Mouse (Mus musculus): ENCODE measurements around the gene Zfp322a. TPM values are rescaled to one million over a fixed set of nuclear protein-coding genes. Genes with fewer than 3 reads are reported as not detected.
A peak's percentile ranks its signal among the peaks of the same experiment; 100 is the strongest.
"Not testable (repeated sequence)": the region's sequence is repeated elsewhere in the genome, so short reads cannot be mapped to it uniquely, and the experiment has no call there.

The Zfp322a gene
- total RNA-seq, 2 experiments from 2014 or later, result 21.9 to 39.4 TPM

GRCm38 (mm10) chr13:23354541-23354940 is 14.5 kb downstream of the Zfp322a start:
- ATAC-seq (replicated peaks; ENCODE audit: poor library complexity), result not testable (repeated sequence)

- no peak for ATAC-seq (replicated peaks; ENCODE audit: poor library complexity)
Observed at GRCm38 (mm10) chr13:23317305-23317889, 51.6 kb downstream of the Zfp322a start.

- no peak for ATAC-seq (replicated peaks; ENCODE audit: poor library complexity)
Observed at GRCm38 (mm10) chr13:23312909-23313669, 55.9 kb downstream of the Zfp322a start.

GRCm38 (mm10) chr13:23310036-23310435 is 59.0 kb downstream of the Zfp322a start:
- ATAC-seq (replicated peaks; ENCODE audit: poor library complexity), result no peak

GRCm38 (mm10) chr13:23309495-23310011 is 59.5 kb downstream of the Zfp322a start:
- ATAC-seq (replicated peaks; ENCODE audit: poor library complexity), result 0 out of 2 replicates have a peak, but pooled peaks have one; percentile 8

- ATAC-seq (replicated peaks; ENCODE audit: poor library complexity), result peak; percentile 56
Observed at GRCm38 (mm10) chr13:23308639-23309307, 60.2 kb downstream of the Zfp322a start.

- ATAC-seq (replicated peaks; ENCODE audit: poor library complexity), result peak; percentile 40; the same call in 1 of the 2 replicates
Observed at GRCm38 (mm10) chr13:23307069-23307814, 61.8 kb downstream of the Zfp322a start.

GRCm38 (mm10) chr13:23306707-23307068 is 62.3 kb downstream of the Zfp322a start:
- ATAC-seq (replicated peaks; ENCODE audit: poor library complexity), result no peak

Other genes starting within 250 kb of the Zfp322a start
- not detected in 2 replicates for gene Vmn1r218, start 236.1 kb downstream of the Zfp322a start, total RNA-seq (2015)
- gene Vmn1r218, start 236.1 kb downstream of the Zfp322a start, total RNA-seq (2017), result not detected in 2 replicates
- not detected in 2 replicates for gene Vmn1r219, start 209.9 kb downstream of the Zfp322a start, total RNA-seq (2015)
- gene Vmn1r219, start 209.9 kb downstream of the Zfp322a start, total RNA-seq (2017), result not detected in 2 replicates
- gene Vmn1r220, start 181.2 kb downstream of the Zfp322a start, total RNA-seq (2015), result not detected in 2 replicates
- gene Vmn1r220, start 181.2 kb downstream of the Zfp322a start, total RNA-seq (2017), result not detected in 2 replicates
- not detected in 2 replicates for gene Vmn1r221, start 155.1 kb downstream of the Zfp322a start, total RNA-seq (2015)
- gene Vmn1r221, start 155.1 kb downstream of the Zfp322a start, total RNA-seq (2017), result not detected in 2 replicates
- not detected in 2 replicates for gene Vmn1r222, start 133.3 kb downstream of the Zfp322a start, total RNA-seq (2015)
- gene Vmn1r222, start 133.3 kb downstream of the Zfp322a start, total RNA-seq (2017), result not detected in 2 replicates
- not detected in 2 replicates for gene Vmn1r223, start 122.1 kb downstream of the Zfp322a start, total RNA-seq (2015)
- gene Vmn1r223, start 122.1 kb downstream of the Zfp322a start, total RNA-seq (2017), result not detected in 2 replicates
- 7.1 and 7.4 TPM in 2 replicates for gene Abt1, start 54.7 kb upstream of the Zfp322a start, total RNA-seq (2015)
- 9.5 and 11.0 TPM in 2 replicates for gene Abt1, start 54.7 kb upstream of the Zfp322a start, total RNA-seq (2017)
- not detected in 2 replicates for gene Btn1a1, start 96.7 kb upstream of the Zfp322a start, total RNA-seq (2015)
- not detected in 2 replicates for gene Btn1a1, start 96.7 kb upstream of the Zfp322a start, total RNA-seq (2017)
- not detected in 2 replicates for gene Btn2a2, start 119.6 kb upstream of the Zfp322a start, total RNA-seq (2015)
- 0.17 TPM in 1 of 2 replicates, not detected in the other for gene Btn2a2, start 119.6 kb upstream of the Zfp322a start, total RNA-seq (2017)
- gene Hist1h4h, start 161.8 kb upstream of the Zfp322a start, total RNA-seq (2015), result 57.4 and 61.0 TPM in 2 replicates
- gene Hist1h4h, start 161.8 kb upstream of the Zfp322a start, total RNA-seq (2017), result 855 and 1,026 TPM in 2 replicates
- gene Hist1h2af, start 164.7 kb upstream of the Zfp322a start, total RNA-seq (2015), result 36.0 and 48.7 TPM in 2 replicates
- gene Hist1h2af, start 164.7 kb upstream of the Zfp322a start, total RNA-seq (2017), result 1,885 and 2,197 TPM in 2 replicates
- gene Hist1h3g, start 166.2 kb upstream of the Zfp322a start, total RNA-seq (2015), result 212 and 246 TPM in 2 replicates
- 210 and 363 TPM in 2 replicates for gene Hist1h3g, start 166.2 kb upstream of the Zfp322a start, total RNA-seq (2017)
- gene Hist1h2bh, start 174.2 kb upstream of the Zfp322a start, total RNA-seq (2015), result 32.4 and 33.2 TPM in 2 replicates
- 120 and 144 TPM in 2 replicates for gene Hist1h2bh, start 174.2 kb upstream of the Zfp322a start, total RNA-seq (2017)
- gene Hist1h3f, start 174.8 kb upstream of the Zfp322a start, total RNA-seq (2015), result 40.7 and 44.7 TPM in 2 replicates
- gene Hist1h3f, start 174.8 kb upstream of the Zfp322a start, total RNA-seq (2017), result 86.8 and 176 TPM in 2 replicates
- gene Hist1h4f, start 182.4 kb upstream of the Zfp322a start, total RNA-seq (2015), result 61.3 and 71.9 TPM in 2 replicates
- gene Hist1h4f, start 182.4 kb upstream of the Zfp322a start, total RNA-seq (2017), result 1,789 and 2,180 TPM in 2 replicates
- 8.5 and 9.3 TPM in 2 replicates for gene Hist1h1d, start 184.1 kb upstream of the Zfp322a start, total RNA-seq (2015)
- gene Hist1h1d, start 184.1 kb upstream of the Zfp322a start, total RNA-seq (2017), result 112 TPM in 2 replicates
- gene Hist1h3e, start 193.2 kb upstream of the Zfp322a start, total RNA-seq (2015), result 98.5 and 110 TPM in 2 replicates
- gene Hist1h3e, start 193.2 kb upstream of the Zfp322a start, total RNA-seq (2017), result 286 and 398 TPM in 2 replicates
- gene Hist1h2ae, start 202.0 kb upstream of the Zfp322a start, total RNA-seq (2015), result 5.3 and 9.4 TPM in 2 replicates
- gene Hist1h2ae, start 202.0 kb upstream of the Zfp322a start, total RNA-seq (2017), result 249 and 287 TPM in 2 replicates
- 285 and 322 TPM in 2 replicates for gene Hist1h2bg, start 202.2 kb upstream of the Zfp322a start, total RNA-seq (2015)
- gene Hist1h2bg, start 202.2 kb upstream of the Zfp322a start, total RNA-seq (2017), result 1,174 and 1,244 TPM in 2 replicates
- gene Hist1h2bf, start 205.0 kb upstream of the Zfp322a start, total RNA-seq (2015), result 321 and 327 TPM in 2 replicates
- gene Hist1h2bf, start 205.0 kb upstream of the Zfp322a start, total RNA-seq (2017), result 466 and 575 TPM in 2 replicates
- 1.9 and 3.4 TPM in 2 replicates for gene Hist1h2ad, start 205.2 kb upstream of the Zfp322a start, total RNA-seq (2015)
- gene Hist1h2ad, start 205.2 kb upstream of the Zfp322a start, total RNA-seq (2017), result 229 and 1,060 TPM in 2 replicates
- 105 and 131 TPM in 2 replicates for gene Hist1h3d, start 206.6 kb upstream of the Zfp322a start, total RNA-seq (2015)
- 118 and 137 TPM in 2 replicates for gene Hist1h3d, start 206.6 kb upstream of the Zfp322a start, total RNA-seq (2017)
- 492 and 526 TPM in 2 replicates for gene Hist1h4d, start 212.4 kb upstream of the Zfp322a start, total RNA-seq (2015)
- 951 and 1,054 TPM in 2 replicates for gene Hist1h4d, start 212.4 kb upstream of the Zfp322a start, total RNA-seq (2017)

Measured in megakaryocyte progenitor cell, adult 5-6 weeks (primary cell).